Mouse (Mus musculus) kidney, postnatal 4 days (tissue): ENCODE data around the gene Ccer1.
"Not testable (repeated sequence)": the region's sequence is repeated elsewhere in the genome, so short reads cannot be mapped to it uniquely, and the experiment has no call there.

Experiments
- DNase-seq, 2 experiments: peaks; one replicate each; pipeline ENCODE4 v3.0.0; 2021; ENCODE audit warnings: mixed read lengths in 2 of 2

Ccer1 gene

GRCm38 (mm10) chr10:97692913-97693312, at the start of gene Ccer1:
TSS of gene Ccer1 (plus strand) at chr10:97693059.
- DNase-seq: no peak

- no peak for DNase-seq
These were observed 49.1 kb upstream of the Ccer1 start, which contains the start of gene Epyc for GRCm38 (mm10) chr10:97643768-97644167. TSS of gene Epyc (plus strand) at chr10:97644068.

- no peak for DNase-seq
These were observed 42.5 kb upstream of the Ccer1 start for GRCm38 (mm10) chr10:97650334-97650733.

GRCm38 (mm10) chr10:97659489-97659888, 33.4 kb upstream of the Ccer1 start:
- no peak for DNase-seq

- DNase-seq: peak in 1 of 2 experiments; percentile 19
These were observed 24.2 kb upstream of the Ccer1 start for GRCm38 (mm10) chr10:97668656-97669055.

GRCm38 (mm10) chr10:97670202-97670601, 22.7 kb upstream of the Ccer1 start:
- DNase-seq: peak in 1 of 2 experiments; percentile 27

- DNase-seq: no peak
These were observed 19.6 kb upstream of the Ccer1 start for GRCm38 (mm10) chr10:97673239-97673638.

- no peak for DNase-seq
These were observed 9.9 kb upstream of the Ccer1 start for GRCm38 (mm10) chr10:97682981-97683380.

GRCm38 (mm10) chr10:97687198-97687597, 5.7 kb upstream of the Ccer1 start:
- no peak for DNase-seq

GRCm38 (mm10) chr10:97689425-97689824, 3.4 kb upstream of the Ccer1 start:
- no peak for DNase-seq

GRCm38 (mm10) chr10:97693398-97694135, 708 bp downstream of the Ccer1 start:
- no peak for DNase-seq

- no peak for DNase-seq
These were observed 9.5 kb downstream of the Ccer1 start for GRCm38 (mm10) chr10:97702321-97702720.

- DNase-seq: peak; percentile 56 to 59
These were observed 11.7 kb downstream of the Ccer1 start for GRCm38 (mm10) chr10:97704562-97704961.

GRCm38 (mm10) chr10:97712687-97713086, 19.8 kb downstream of the Ccer1 start:
- peak; percentile 44 to 56 for DNase-seq

- DNase-seq: no peak
These were observed 21.7 kb downstream of the Ccer1 start for GRCm38 (mm10) chr10:97714584-97714983.

GRCm38 (mm10) chr10:97715289-97715906, 22.5 kb downstream of the Ccer1 start:
- no peak for DNase-seq

- no peak for DNase-seq
These were observed 24.4 kb downstream of the Ccer1 start for GRCm38 (mm10) chr10:97717233-97717632.

- no peak for DNase-seq
These were observed 25.2 kb downstream of the Ccer1 start for GRCm38 (mm10) chr10:97718021-97718420.

GRCm38 (mm10) chr10:97720625-97721024, 27.8 kb downstream of the Ccer1 start:
- peak; percentile 73 to 84 for DNase-seq

- no peak for DNase-seq
These were observed 29.9 kb downstream of the Ccer1 start for GRCm38 (mm10) chr10:97722709-97723108.

- no peak for DNase-seq
These were observed 33.1 kb downstream of the Ccer1 start for GRCm38 (mm10) chr10:97725929-97726328.

- DNase-seq: not testable (repeated sequence)
These were observed 33.8 kb downstream of the Ccer1 start, which contains the start of gene C030005K15Rik for GRCm38 (mm10) chr10:97726655-97727054. TSS of gene C030005K15Rik (minus strand) at chr10:97726755.
